Mouse (Mus musculus) monocyte, adult 2 months (primary cell): Measurements from ENCODE around the gene Cdan1.

Experiments used
- DNase-seq, 2 experiments: peaks; one replicate each; pipeline ENCODE4 v3.0.0; 2022; ENCODE audit warnings: low spot score in 2 of 2, low read depth in 1 of 2

Gene Cdan1

GRCm38 (mm10) chr2:120667446-120667845, 182.5 kb downstream of the Cdan1 start:
- no peak for DNase-seq
